ENCODE assay signal across 22 mouse cellular contexts in genomic region chr12:26542451-26542850, GRCm38 (mm10).
DNase-seq lines count a peak whose midpoint lies in the region; ATAC-seq and TF ChIP-seq lines count a peak whose summit lies in the region.
"Had no signal": no experiment of that assay in that cellular context is flagged by ENCODE, and none has a peak within 500 bp of the region (broad histone marks: within the 10 kb centered on the region; RNA-seq: fewer than 3 reads in every experiment).

No protein-coding gene starts in this region.

- H3K9ac ChIP-seq in hindbrain, embryonic 11.5 days (ENCODE audit: low read depth, low read length) = no peak overlapping the region
- no peak overlapping the region for H3K9ac ChIP-seq in ES-Bruce4 (ENCODE audit: low read depth, poor library complexity, severe bottlenecking)
- H3K9ac ChIP-seq in ES-E14 (ENCODE audit: insufficient read depth, low read depth, low read length, poor library complexity, severe bottlenecking) = no peak overlapping the region
- H3K9ac ChIP-seq: forebrain, embryonic 15.5 days; hindbrain, embryonic 15.5 days had no signal

- H3K36me3 ChIP-seq in hindbrain, embryonic 10.5 days = no peaks in the 10 kb centered on the region
- no peaks in the 10 kb centered on the region for H3K36me3 ChIP-seq in hindbrain, embryonic 11.5 days (ENCODE audit: control insufficient read depth, insufficient read depth, low read length)
- H3K36me3 ChIP-seq in ES-Bruce4 (ENCODE audit: control insufficient read depth, insufficient read depth, low read length, poor library complexity, severe bottlenecking) (no peaks in the 10 kb centered on the region), ES-E14 (ENCODE audit: control insufficient read depth, insufficient read depth, low read length, poor library complexity, severe bottlenecking) (no peaks in the 10 kb centered on the region)
- H3K36me3 ChIP-seq: embryonic facial prominence, embryonic 10.5 days; forebrain, embryonic 10.5 days; forebrain, embryonic 15.5 days; heart, embryonic 10.5 days; hindbrain, embryonic 15.5 days had no signal

- ATAC-seq in hindbrain, embryonic 11.5 days (ENCODE audit: low FRiP score) = no peak
- ATAC-seq: forebrain, embryonic 15.5 days; intestine, embryonic 16.5 days had no signal

- H3K4me2 ChIP-seq in hindbrain, embryonic 11.5 days (replicated peaks; ENCODE audit: low read depth, low read length) = no peak overlapping the region
- H3K4me2 ChIP-seq: forebrain, embryonic 15.5 days; hindbrain, embryonic 15.5 days had no signal

- no peak for TF ChIP-seq CTCF in ES-Bruce4 (IDR thresholded peaks at IDR 0.05; ENCODE audit: low read depth, low read length)
- no peak for TF ChIP-seq CTCF in brain, embryonic 14.5 days (IDR thresholded peaks at IDR 0.05; ENCODE audit: borderline replicate concordance, extremely low read depth, insufficient read depth, insufficient read length)

- H3K4me1 ChIP-seq in hindbrain, embryonic 10.5 days (replicated peaks) = peaks cover 27% of the 10 kb centered on the region
- no peaks in the 10 kb centered on the region for H3K4me1 ChIP-seq in hindbrain, embryonic 11.5 days (replicated peaks; ENCODE audit: control insufficient read depth, insufficient read depth, low read length)
- H3K4me1 ChIP-seq in ES-Bruce4 (ENCODE audit: control insufficient read depth, insufficient read depth, low read length) (peaks cover 1% of the 10 kb centered on the region), ES-E14 (ENCODE audit: control insufficient read depth in 2 of 2, insufficient read depth in 2 of 2, low read length in 2 of 2, poor library complexity in 1 of 2) (no peaks in the 10 kb centered on the region)
- H3K4me1 ChIP-seq: embryonic facial prominence, embryonic 10.5 days; forebrain, embryonic 15.5 days; hindbrain, embryonic 15.5 days had no signal

- no peak for TF ChIP-seq POLR2A in ES-Bruce4 (IDR thresholded peaks at IDR 0.05; ENCODE audit: insufficient read depth, low read length)
- TF ChIP-seq POLR2A in brain, embryonic 14.5 days (IDR thresholded peaks at IDR 0.05; ENCODE audit: borderline replicate concordance, extremely low read depth, insufficient read depth, insufficient read length, poor library complexity, severe bottlenecking) = no peak

- no peak overlapping the region for H3K4me3 ChIP-seq in hindbrain, embryonic 10.5 days
- H3K4me3 ChIP-seq in hindbrain, embryonic 11.5 days (ENCODE audit: low read depth, low read length) = no peak overlapping the region
- H3K4me3 ChIP-seq in ES-Bruce4 (ENCODE audit: low read depth, low read length) (no peak overlapping the region), ES-E14 (ENCODE audit: insufficient read depth in 1 of 2, low read depth in 1 of 2, low read length in 2 of 2, poor library complexity in 1 of 2, severe bottlenecking in 1 of 2) (no peak overlapping the region)
- H3K4me3 ChIP-seq: embryonic facial prominence, embryonic 10.5 days; erythroblast, embryonic 14.5 days; forebrain, embryonic 10.5 days; forebrain, embryonic 15.5 days; heart, embryonic 10.5 days; hindbrain, embryonic 15.5 days had no signal

- no peaks in the 10 kb centered on the region for H3K9me3 ChIP-seq in hindbrain, embryonic 10.5 days
- no peaks in the 10 kb centered on the region for H3K9me3 ChIP-seq in hindbrain, embryonic 11.5 days (ENCODE audit: control insufficient read depth, low read length)
- H3K9me3 ChIP-seq in ES-Bruce4 (replicated peaks; ENCODE audit: control insufficient read depth, insufficient read depth, low read length, poor library complexity, severe bottlenecking) = no peaks in the 10 kb centered on the region
- H3K9me3 ChIP-seq in ES-E14 (ENCODE audit: control insufficient read depth, insufficient read depth, low read depth, low read length) = no peaks in the 10 kb centered on the region
- H3K9me3 ChIP-seq: embryonic facial prominence, embryonic 10.5 days; forebrain, embryonic 10.5 days; forebrain, embryonic 15.5 days; heart, embryonic 10.5 days; hindbrain, embryonic 15.5 days had no signal

- 0 out of 2 replicates have a peak, but pooled peaks have one; percentile 36 for TF ChIP-seq EP300 in ES-Bruce4 (IDR thresholded peaks at IDR 0.05; ENCODE audit: insufficient read depth, low read depth, low read length)

- 26% methylated on average over 2 of the region's 2 CpGs for WGBS in hindbrain, embryonic 10.5 days
- WGBS in hindbrain, embryonic 11.5 days = 23% methylated on average over 2 of the region's 2 CpGs

- peak; percentile 20 for DNase-seq in hindbrain, embryonic 10.5 days (ENCODE audit: low spot score)
- no peak for DNase-seq in hindbrain, embryonic 11.5 days (ENCODE audit: low spot score)
- DNase-seq in ES-E14 (ENCODE audit: low read depth, low spot score) = peak; percentile 15
- peak; percentile 26 for DNase-seq in brain, embryonic 14.5 days (ENCODE audit: low read depth)
- DNase-seq in urinary bladder, postnatal 36 days (ENCODE audit: low spot score in 2 of 2) = no peak
- DNase-seq: adrenal gland, adult 8-10 months; adrenal gland, postnatal 36 days; cerebellum, adult 11 months; cerebellum, adult 9-10 months; cerebellum, postnatal 25 days; gastrocnemius, postnatal 36 days; heart, adult 18-20 months; heart, postnatal 14 days had no signal

- H3K27me3 ChIP-seq in hindbrain, embryonic 10.5 days (ENCODE audit: insufficient read depth, poor library complexity, severe bottlenecking) = no peaks in the 10 kb centered on the region
- H3K27me3 ChIP-seq in hindbrain, embryonic 11.5 days (ENCODE audit: control insufficient read depth, insufficient read depth, low read length) = no peaks in the 10 kb centered on the region
- no peaks in the 10 kb centered on the region for H3K27me3 ChIP-seq in ES-Bruce4 (ENCODE audit: control insufficient read depth, insufficient read depth, low read length, poor library complexity, severe bottlenecking)
- H3K27me3 ChIP-seq: CH12.LX; forebrain, embryonic 15.5 days; hindbrain, embryonic 15.5 days had no signal

- in situ Hi-C loops in ES-E14 (cut with MboI; ENCODE audit: low sequenced_read_pairs in 2 of 2, unreplicated experiment in 2 of 2) = no loop called here

- H3K27ac ChIP-seq in hindbrain, embryonic 10.5 days = peak overlapping the region; percentile 70
- no peak overlapping the region for H3K27ac ChIP-seq in hindbrain, embryonic 11.5 days (ENCODE audit: low read depth, low read length)
- H3K27ac ChIP-seq in ES-Bruce4 (ENCODE audit: insufficient read depth, low read length) = no peak overlapping the region
- H3K27ac ChIP-seq in ES-E14 (ENCODE audit: insufficient read depth, low read depth, low read length, poor library complexity, severe bottlenecking) = no peak overlapping the region
- H3K27ac ChIP-seq: embryonic facial prominence, embryonic 10.5 days; forebrain, embryonic 10.5 days; forebrain, embryonic 15.5 days; heart, embryonic 10.5 days; hindbrain, embryonic 15.5 days had no signal

TF ChIP-seq in ES-E14, 5 proteins besides CTCF, POLR2A, EP300 and RAD21:
- no peak for TF ChIP-seq ZC3H11A (IDR thresholded peaks at IDR 0.05; ENCODE audit: borderline replicate concordance, low read depth, low read length)

Comparison
In these comparisons a context has a peak if more than half of its experiments do, and no peak if none do; other contexts are left out.
1. DNase-seq: peak in hindbrain, embryonic 10.5 days (single experiment), ES-E14 (single experiment) and brain, embryonic 14.5 days (single experiment); none in hindbrain, embryonic 11.5 days (single experiment) and urinary bladder, postnatal 36 days (0 of 2).